In genomic region chr7:91576216-91576615, GRCm38 (mm10) we compare ENCODE assay signal across 24 mouse cellular contexts.
A peak's percentile ranks its signal among the peaks of the same experiment; 100 is the strongest.
DNase-seq lines count a peak whose midpoint lies in the region; ATAC-seq and TF ChIP-seq lines count a peak whose summit lies in the region.
"Had no signal": no experiment of that assay in that cellular context is flagged by ENCODE, and none has a peak within 500 bp of the region (broad histone marks: within the 10 kb centered on the region; RNA-seq: fewer than 3 reads in every experiment).

No protein-coding gene starts in this region.

- no peak for ATAC-seq in cerebellum, adult (ENCODE audit: insufficient number of reproducible peaks, low FRiP score, low TSS enrichment)
- ATAC-seq in liver, embryonic 11.5 days (replicated peaks; ENCODE audit: low FRiP score) = no peak
- no peak for ATAC-seq in intestine, embryonic 16.5 days
- ATAC-seq in midbrain, embryonic 13.5 days = no peak
- ATAC-seq: forebrain, embryonic 15.5 days; hindbrain, embryonic 16.5 days had no signal

- DNase-seq in cerebellum, adult 11 months = peak; percentile 20
- peak; percentile 5 for DNase-seq in liver, adult 2 months (ENCODE audit: extremely low read depth, low read depth, low spot score)
- DNase-seq in liver, embryonic 11.5 days (ENCODE audit: low spot score) = no peak
- peak; percentile 42 to 63 for DNase-seq in cerebellum, postnatal 25 days
- no peak for DNase-seq in testis, postnatal 10 days (ENCODE audit: low spot score)
- DNase-seq: adrenal gland, adult 8-10 months; gastrocnemius, postnatal 10 days; heart, postnatal 10 days; kidney, adult 2 months; kidney, postnatal 36 days; liver had no signal

- H3K4me3 ChIP-seq in liver, adult 2 months (ENCODE audit: insufficient read depth, low read depth, low read length) = no peak overlapping the region
- H3K4me3 ChIP-seq in liver, embryonic 11.5 days (ENCODE audit: low read depth, low read length) = no peak overlapping the region
- H3K4me3 ChIP-seq in intestine, embryonic 16.5 days (ENCODE audit: low read length) = no peak overlapping the region
- no peak overlapping the region for H3K4me3 ChIP-seq in midbrain, embryonic 13.5 days (replicated peaks)
- H3K4me3 ChIP-seq: embryonic facial prominence, embryonic 13.5 days; forebrain, embryonic 10.5 days; forebrain, embryonic 15.5 days; heart, embryonic 13.5 days; lung, embryonic 15.5 days; midbrain, embryonic 10.5 days; myocyte; neural tube, embryonic 12.5 days had no signal

- no peak for TF ChIP-seq POLR2A in liver, adult 2 months (IDR thresholded peaks at IDR 0.05; ENCODE audit: extremely low read depth, insufficient read depth, low read length)

- H3K9me3 ChIP-seq in liver, embryonic 11.5 days (ENCODE audit: control insufficient read depth, low read length) = no peaks in the 10 kb centered on the region
- no peaks in the 10 kb centered on the region for H3K9me3 ChIP-seq in intestine, embryonic 16.5 days (ENCODE audit: control insufficient read depth, low read length)
- H3K9me3 ChIP-seq in midbrain, embryonic 13.5 days = no peaks in the 10 kb centered on the region
- H3K9me3 ChIP-seq: embryonic facial prominence, embryonic 13.5 days; forebrain, embryonic 10.5 days; forebrain, embryonic 15.5 days; G1E; heart, embryonic 13.5 days; lung, embryonic 15.5 days; midbrain, embryonic 10.5 days; neural tube, embryonic 12.5 days had no signal

- H3K4me1 ChIP-seq in liver, adult 2 months (ENCODE audit: control insufficient read depth, insufficient read depth, low read length) = no peaks in the 10 kb centered on the region
- no peaks in the 10 kb centered on the region for H3K4me1 ChIP-seq in liver, embryonic 11.5 days (replicated peaks; ENCODE audit: control insufficient read depth, insufficient read depth, low read length)
- H3K4me1 ChIP-seq in intestine, embryonic 16.5 days (ENCODE audit: control insufficient read depth, insufficient read depth, low read length) = no peaks in the 10 kb centered on the region
- no peaks in the 10 kb centered on the region for H3K4me1 ChIP-seq in midbrain, embryonic 13.5 days (replicated peaks)
- H3K4me1 ChIP-seq: embryonic facial prominence, embryonic 13.5 days; forebrain, embryonic 10.5 days; forebrain, embryonic 15.5 days; heart, embryonic 13.5 days; lung, embryonic 15.5 days; midbrain, embryonic 10.5 days; neural tube, embryonic 12.5 days had no signal

- H3K4me2 ChIP-seq in liver, embryonic 11.5 days = no peak overlapping the region
- no peak overlapping the region for H3K4me2 ChIP-seq in intestine, embryonic 16.5 days (ENCODE audit: low read depth, low read length)
- H3K4me2 ChIP-seq in midbrain, embryonic 13.5 days (replicated peaks) = no peak overlapping the region
- H3K4me2 ChIP-seq: embryonic facial prominence, embryonic 13.5 days; forebrain, embryonic 15.5 days; heart, embryonic 13.5 days; lung, embryonic 15.5 days; neural tube, embryonic 12.5 days had no signal

- no peak for TF ChIP-seq CTCF in liver, adult 2 months (IDR thresholded peaks at IDR 0.05; ENCODE audit: low read depth, low read length)

- no peaks in the 10 kb centered on the region for H3K79me2 ChIP-seq in liver, adult 2 months (ENCODE audit: control insufficient read depth, insufficient read depth, low read length)

- H3K36me3 ChIP-seq in liver, adult 2 months (ENCODE audit: control insufficient read depth, insufficient read depth, low read length) = no peaks in the 10 kb centered on the region
- no peaks in the 10 kb centered on the region for H3K36me3 ChIP-seq in liver, embryonic 11.5 days (ENCODE audit: control insufficient read depth, insufficient read depth, low read length)
- no peaks in the 10 kb centered on the region for H3K36me3 ChIP-seq in intestine, embryonic 16.5 days (ENCODE audit: control insufficient read depth, insufficient read depth, low read length)
- H3K36me3 ChIP-seq in midbrain, embryonic 13.5 days = no peaks in the 10 kb centered on the region
- H3K36me3 ChIP-seq: embryonic facial prominence, embryonic 13.5 days; forebrain, embryonic 10.5 days; forebrain, embryonic 15.5 days; G1E; heart, embryonic 13.5 days; lung, embryonic 15.5 days; midbrain, embryonic 10.5 days; neural tube, embryonic 12.5 days had no signal

- H3K27me3 ChIP-seq in liver, adult 2 months (ENCODE audit: control insufficient read depth, insufficient read depth, low read length) = no peaks in the 10 kb centered on the region
- no peaks in the 10 kb centered on the region for H3K27me3 ChIP-seq in liver, embryonic 11.5 days (replicated peaks; ENCODE audit: control insufficient read depth, insufficient read depth, low read length)
- H3K27me3 ChIP-seq in intestine, embryonic 16.5 days (replicated peaks; ENCODE audit: control insufficient read depth, insufficient read depth, low read length) = no peaks in the 10 kb centered on the region
- H3K27me3 ChIP-seq in midbrain, embryonic 13.5 days = no peaks in the 10 kb centered on the region
- H3K27me3 ChIP-seq: embryonic facial prominence, embryonic 13.5 days; forebrain, embryonic 15.5 days; heart, embryonic 13.5 days; lung, embryonic 15.5 days; neural tube, embryonic 12.5 days had no signal

- WGBS in liver, adult 2 months = 66% methylated on average over 6 of the region's 6 CpGs
- WGBS in liver, embryonic 11.5 days = 77% methylated on average over 6 of the region's 6 CpGs
- WGBS in intestine, embryonic 16.5 days = 86% methylated on average over 6 of the region's 6 CpGs
- 91% methylated on average over 6 of the region's 6 CpGs for WGBS in midbrain, embryonic 13.5 days

- H3K27ac ChIP-seq in liver, adult 2 months (replicated peaks; ENCODE audit: insufficient read depth, low read depth, low read length) = no peak overlapping the region
- H3K27ac ChIP-seq in liver, embryonic 11.5 days (ENCODE audit: low read depth, low read length) = no peak overlapping the region
- no peak overlapping the region for H3K27ac ChIP-seq in intestine, embryonic 16.5 days (ENCODE audit: low read length)
- no peak overlapping the region for H3K27ac ChIP-seq in midbrain, embryonic 13.5 days
- H3K27ac ChIP-seq: embryonic facial prominence, embryonic 13.5 days; forebrain, embryonic 10.5 days; forebrain, embryonic 15.5 days; heart, embryonic 13.5 days; lung, embryonic 15.5 days; midbrain, embryonic 10.5 days; neural tube, embryonic 12.5 days had no signal

- H3K9ac ChIP-seq in liver, adult 2 months (ENCODE audit: low read depth, low read length) = no peak overlapping the region
- H3K9ac ChIP-seq in liver, embryonic 11.5 days (ENCODE audit: low read depth, low read length) = no peak overlapping the region
- no peak overlapping the region for H3K9ac ChIP-seq in intestine, embryonic 16.5 days (ENCODE audit: low read depth, low read length)
- H3K9ac ChIP-seq in midbrain, embryonic 13.5 days (replicated peaks) = no peak overlapping the region
- H3K9ac ChIP-seq: embryonic facial prominence, embryonic 13.5 days; forebrain, embryonic 15.5 days; heart, embryonic 13.5 days; lung, embryonic 15.5 days; neural tube, embryonic 12.5 days had no signal

Comparison
In these comparisons a context has a peak if more than half of its experiments do, and no peak if none do; other contexts are left out.
1. DNase-seq: peak in cerebellum, adult 11 months (single experiment), liver, adult 2 months (single experiment) and cerebellum, postnatal 25 days (2 of 2); none in liver, embryonic 11.5 days (single experiment) and testis, postnatal 10 days (single experiment).